Mouse (Mus musculus): ENCODE measurements around the gene Spint4. TPM values are rescaled to one million over a fixed set of nuclear protein-coding genes. Genes with fewer than 3 reads are reported as not detected.

The Spint4 gene
- total RNA-seq, 2 experiments from 2014 or later, result not detected

GRCm38 (mm10) chr2:164725895-164726619 lies 27.8 kb downstream of the Spint4 start:
- peak; percentile 86 for ATAC-seq (replicated peaks; ENCODE audit: low FRiP score, poor library complexity, severe bottlenecking)

- ATAC-seq (replicated peaks; ENCODE audit: low FRiP score, poor library complexity, severe bottlenecking), result no peak
Observed at GRCm38 (mm10) chr2:164731719-164732118, 33.4 kb downstream of the Spint4 start.

GRCm38 (mm10) chr2:164733259-164733658 lies 35.0 kb downstream of the Spint4 start:
- no peak for ATAC-seq (replicated peaks; ENCODE audit: low FRiP score, poor library complexity, severe bottlenecking)

- no peak for ATAC-seq (replicated peaks; ENCODE audit: low FRiP score, poor library complexity, severe bottlenecking)
Observed at GRCm38 (mm10) chr2:164734839-164735238, 36.5 kb downstream of the Spint4 start.

- no peak for ATAC-seq (replicated peaks; ENCODE audit: low FRiP score, poor library complexity, severe bottlenecking)
Observed at GRCm38 (mm10) chr2:164735446-164735845, 37.1 kb downstream of the Spint4 start.

- no peak for ATAC-seq (replicated peaks; ENCODE audit: low FRiP score, poor library complexity, severe bottlenecking)
Observed at GRCm38 (mm10) chr2:164737377-164738090, 39.2 kb downstream of the Spint4 start.

- no peak for ATAC-seq (replicated peaks; ENCODE audit: low FRiP score, poor library complexity, severe bottlenecking)
Observed at GRCm38 (mm10) chr2:164739876-164740275, 41.6 kb downstream of the Spint4 start.

- ATAC-seq (replicated peaks; ENCODE audit: low FRiP score, poor library complexity, severe bottlenecking), result no peak
Observed at GRCm38 (mm10) chr2:164744987-164745386, 46.7 kb downstream of the Spint4 start.

GRCm38 (mm10) chr2:164745843-164746479 lies 47.7 kb downstream of the Spint4 start, which contains the start of the genes Wfdc3 and Dnttip1:
Gene Wfdc3 (minus strand): TSS chr2:164745931.
Gene Dnttip1 (plus strand): TSS chr2:164745983.
- ATAC-seq (replicated peaks; ENCODE audit: low FRiP score, poor library complexity, severe bottlenecking), result peak; percentile 83

- ATAC-seq (replicated peaks; ENCODE audit: low FRiP score, poor library complexity, severe bottlenecking), result peak; percentile 26; the same call in 1 of the 2 replicates
Observed at GRCm38 (mm10) chr2:164746693-164747092, 48.4 kb downstream of the Spint4 start.

- no peak for ATAC-seq (replicated peaks; ENCODE audit: low FRiP score, poor library complexity, severe bottlenecking)
Observed at GRCm38 (mm10) chr2:164748191-164748590, 49.9 kb downstream of the Spint4 start.

- ATAC-seq (replicated peaks; ENCODE audit: low FRiP score, poor library complexity, severe bottlenecking), result no peak
Observed at GRCm38 (mm10) chr2:164748991-164749390, 50.7 kb downstream of the Spint4 start.

Other genes with a start within 250 kb of the Spint4 start
Only the 30 nearest of the 32 such genes appear.
- gene Gm20458, start 237.5 kb upstream of the Spint4 start, total RNA-seq (2015; ENCODE audit: low replicate concordance), result not detected in 2 replicates
- gene Gm20458, start 237.5 kb upstream of the Spint4 start, total RNA-seq (2017; ENCODE audit: low replicate concordance), result not detected in 2 replicates
- gene Trp53tg5, start 224.8 kb upstream of the Spint4 start, total RNA-seq (2015; ENCODE audit: low replicate concordance), result not detected in 2 replicates
- gene Trp53tg5, start 224.8 kb upstream of the Spint4 start, total RNA-seq (2017; ENCODE audit: low replicate concordance), result not detected in 2 replicates
- gene Dbndd2, start 212.4 kb upstream of the Spint4 start, total RNA-seq (2015; ENCODE audit: low replicate concordance), result 6.3 TPM in 1 of 2 replicates, not detected in the other
- gene Dbndd2, start 212.4 kb upstream of the Spint4 start, total RNA-seq (2017; ENCODE audit: low replicate concordance), result 0.61 TPM in 1 of 2 replicates, not detected in the other
- gene Pigt, start 201.0 kb upstream of the Spint4 start, total RNA-seq (2015; ENCODE audit: low replicate concordance), result 18.0 and 22.7 TPM in 2 replicates
- gene Pigt, start 201.0 kb upstream of the Spint4 start, total RNA-seq (2017; ENCODE audit: low replicate concordance), result 7.7 and 26.9 TPM in 2 replicates
- gene Wfdc2, start 136.1 kb upstream of the Spint4 start, total RNA-seq (2015; ENCODE audit: low replicate concordance), result not detected in 2 replicates
- gene Wfdc2, start 136.1 kb upstream of the Spint4 start, total RNA-seq (2017; ENCODE audit: low replicate concordance), result not detected in 2 replicates
- gene Spint3, start 125.0 kb upstream of the Spint4 start, total RNA-seq (2015; ENCODE audit: low replicate concordance), result not detected in 2 replicates
- gene Spint3, start 125.0 kb upstream of the Spint4 start, total RNA-seq (2017; ENCODE audit: low replicate concordance), result not detected in 2 replicates
- not detected in 2 replicates for gene Wfdc6a, start 113.1 kb upstream of the Spint4 start, total RNA-seq (2015; ENCODE audit: low replicate concordance)
- gene Wfdc6a, start 113.1 kb upstream of the Spint4 start, total RNA-seq (2017; ENCODE audit: low replicate concordance), result not detected in 2 replicates
- not detected in 2 replicates for gene Eppin, start 104.9 kb upstream of the Spint4 start, total RNA-seq (2015; ENCODE audit: low replicate concordance)
- gene Eppin, start 104.9 kb upstream of the Spint4 start, total RNA-seq (2017; ENCODE audit: low replicate concordance), result not detected in 2 replicates
- gene Wfdc6b, start 85.0 kb upstream of the Spint4 start, total RNA-seq (2015; ENCODE audit: low replicate concordance), result not detected in 2 replicates
- not detected in 2 replicates for gene Wfdc6b, start 85.0 kb upstream of the Spint4 start, total RNA-seq (2017; ENCODE audit: low replicate concordance)
- gene Wfdc8, start 84.9 kb upstream of the Spint4 start, total RNA-seq (2015; ENCODE audit: low replicate concordance), result not detected in 2 replicates
- not detected in 2 replicates for gene Wfdc8, start 84.9 kb upstream of the Spint4 start, total RNA-seq (2017; ENCODE audit: low replicate concordance)
- gene Wfdc16, start 59.7 kb upstream of the Spint4 start, total RNA-seq (2015; ENCODE audit: low replicate concordance), result not detected in 2 replicates
- gene Wfdc16, start 59.7 kb upstream of the Spint4 start, total RNA-seq (2017; ENCODE audit: low replicate concordance), result not detected in 2 replicates
- not detected in 2 replicates for gene Wfdc10, start 42.5 kb upstream of the Spint4 start, total RNA-seq (2015; ENCODE audit: low replicate concordance)
- gene Wfdc10, start 42.5 kb upstream of the Spint4 start, total RNA-seq (2017; ENCODE audit: low replicate concordance), result not detected in 2 replicates
- not detected in 2 replicates for gene Wfdc9, start 41.9 kb upstream of the Spint4 start, total RNA-seq (2015; ENCODE audit: low replicate concordance)
- not detected in 2 replicates for gene Wfdc9, start 41.9 kb upstream of the Spint4 start, total RNA-seq (2017; ENCODE audit: low replicate concordance)
- gene Wfdc11, start 24.4 kb upstream of the Spint4 start, total RNA-seq (2015; ENCODE audit: low replicate concordance), result not detected in 2 replicates
- gene Wfdc11, start 24.4 kb upstream of the Spint4 start, total RNA-seq (2017; ENCODE audit: low replicate concordance), result not detected in 2 replicates
- gene Wfdc13, start 13.4 kb upstream of the Spint4 start, total RNA-seq (2015; ENCODE audit: low replicate concordance), result not detected in 2 replicates
- gene Wfdc13, start 13.4 kb upstream of the Spint4 start, total RNA-seq (2017; ENCODE audit: low replicate concordance), result not detected in 2 replicates
- gene Spint5, start 16.8 kb downstream of the Spint4 start, total RNA-seq (2015; ENCODE audit: low replicate concordance), result not detected in 2 replicates
- gene Spint5, start 16.8 kb downstream of the Spint4 start, total RNA-seq (2017; ENCODE audit: low replicate concordance), result not detected in 2 replicates
- 4.2 and 6.1 TPM in 2 replicates for gene Wfdc3, start 47.4 kb downstream of the Spint4 start, total RNA-seq (2015; ENCODE audit: low replicate concordance)
- gene Wfdc3, start 47.4 kb downstream of the Spint4 start, total RNA-seq (2017; ENCODE audit: low replicate concordance), result 2.3 and 2.8 TPM in 2 replicates
- gene Dnttip1, start 47.5 kb downstream of the Spint4 start, total RNA-seq (2015; ENCODE audit: low replicate concordance), result 64.6 and 69.2 TPM in 2 replicates
- 44.0 and 58.0 TPM in 2 replicates for gene Dnttip1, start 47.5 kb downstream of the Spint4 start, total RNA-seq (2017; ENCODE audit: low replicate concordance)
- 1,168 and 1,264 TPM in 2 replicates for gene Ube2c, start 71.4 kb downstream of the Spint4 start, total RNA-seq (2015; ENCODE audit: low replicate concordance)
- gene Ube2c, start 71.4 kb downstream of the Spint4 start, total RNA-seq (2017; ENCODE audit: low replicate concordance), result 649 and 1,020 TPM in 2 replicates
- gene Tnnc2, start 81.5 kb downstream of the Spint4 start, total RNA-seq (2015; ENCODE audit: low replicate concordance), result not detected in 2 replicates
- gene Tnnc2, start 81.5 kb downstream of the Spint4 start, total RNA-seq (2017; ENCODE audit: low replicate concordance), result not detected in 2 replicates
- not detected in 2 replicates for gene Snx21, start 87.3 kb downstream of the Spint4 start, total RNA-seq (2015; ENCODE audit: low replicate concordance)
- gene Snx21, start 87.3 kb downstream of the Spint4 start, total RNA-seq (2017; ENCODE audit: low replicate concordance), result 0.13 TPM in 1 of 2 replicates, not detected in the other
- 23.8 and 30.6 TPM in 2 replicates for gene Acot8, start 106.4 kb downstream of the Spint4 start, total RNA-seq (2015; ENCODE audit: low replicate concordance)
- 33.6 and 58.4 TPM in 2 replicates for gene Acot8, start 106.4 kb downstream of the Spint4 start, total RNA-seq (2017; ENCODE audit: low replicate concordance)
- 2.5 and 7.2 TPM in 2 replicates for gene Zswim3, start 106.6 kb downstream of the Spint4 start, total RNA-seq (2015; ENCODE audit: low replicate concordance)
- 1.3 and 2.3 TPM in 2 replicates for gene Zswim3, start 106.6 kb downstream of the Spint4 start, total RNA-seq (2017; ENCODE audit: low replicate concordance)
- 1.1 and 5.4 TPM in 2 replicates for gene Zswim1, start 124.2 kb downstream of the Spint4 start, total RNA-seq (2015; ENCODE audit: low replicate concordance)
- 0.30 TPM in 1 of 2 replicates, not detected in the other for gene Zswim1, start 124.2 kb downstream of the Spint4 start, total RNA-seq (2017; ENCODE audit: low replicate concordance)
- gene Spata25, start 130.0 kb downstream of the Spint4 start, total RNA-seq (2015; ENCODE audit: low replicate concordance), result not detected in 2 replicates
- gene Spata25, start 130.0 kb downstream of the Spint4 start, total RNA-seq (2017; ENCODE audit: low replicate concordance), result not detected in 2 replicates
- gene Ctsa, start 134.4 kb downstream of the Spint4 start, total RNA-seq (2015; ENCODE audit: low replicate concordance), result 34.0 and 35.3 TPM in 2 replicates
- gene Ctsa, start 134.4 kb downstream of the Spint4 start, total RNA-seq (2017; ENCODE audit: low replicate concordance), result 38.9 and 43.0 TPM in 2 replicates
- not detected in 2 replicates for gene Neurl2, start 135.0 kb downstream of the Spint4 start, total RNA-seq (2015; ENCODE audit: low replicate concordance)
- 1.2 TPM in 1 of 2 replicates, not detected in the other for gene Neurl2, start 135.0 kb downstream of the Spint4 start, total RNA-seq (2017; ENCODE audit: low replicate concordance)
- gene Pltp, start 159.2 kb downstream of the Spint4 start, total RNA-seq (2015; ENCODE audit: low replicate concordance), result 1.3 and 5.0 TPM in 2 replicates
- gene Pltp, start 159.2 kb downstream of the Spint4 start, total RNA-seq (2017; ENCODE audit: low replicate concordance), result 0.23 TPM in 1 of 2 replicates, not detected in the other
- gene Pcif1, start 180.8 kb downstream of the Spint4 start, total RNA-seq (2015; ENCODE audit: low replicate concordance), result 57.7 and 71.3 TPM in 2 replicates
- gene Pcif1, start 180.8 kb downstream of the Spint4 start, total RNA-seq (2017; ENCODE audit: low replicate concordance), result 36.3 and 42.7 TPM in 2 replicates
- gene Zfp335, start 213.3 kb downstream of the Spint4 start, total RNA-seq (2015; ENCODE audit: low replicate concordance), result 25.2 and 25.6 TPM in 2 replicates
- gene Zfp335, start 213.3 kb downstream of the Spint4 start, total RNA-seq (2017; ENCODE audit: low replicate concordance), result 14.9 and 16.3 TPM in 2 replicates

All from erythroid progenitor cell, adult 5-6 weeks (primary cell).